Mouse (Mus musculus): Measurements from ENCODE around the gene Sh3gl2. TPM values are rescaled to one million over a fixed set of nuclear protein-coding genes. Genes with fewer than 3 reads are reported as not detected.

Sh3gl2 gene
- total and polyA plus RNA-seq, 3 experiments: not detected

- H3K27ac ChIP-seq (ENCODE audit: insufficient read depth, low read depth): no peak overlapping the region
- no peaks in the 10 kb centered on the region for H3K79me2 ChIP-seq (replicated peaks; ENCODE audit: control insufficient read depth, extremely low read depth, insufficient read depth, poor library complexity, severe bottlenecking)
- DNase-seq (ENCODE audit: extremely low read depth): no peak
- no peak overlapping the region for H3K4me3 ChIP-seq (replicated peaks in 1 of 3; ENCODE audit: low read depth in 2 of 3, low read length in 2 of 3, poor library complexity in 1 of 3)
- no peak for TF ChIP-seq SIN3A (IDR thresholded peaks at IDR 0.05; ENCODE audit: low read length)
- no peak for TF ChIP-seq PAX5 (IDR thresholded peaks at IDR 0.05; ENCODE audit: low read length)
- TF ChIP-seq UBTF (IDR thresholded peaks at IDR 0.05; ENCODE audit: low read depth, low read length): no peak
- no peak for TF ChIP-seq MEF2A (IDR thresholded peaks at IDR 0.05; ENCODE audit: borderline replicate concordance, low read depth, low read length)
- no peak for TF ChIP-seq CHD2 (IDR thresholded peaks at IDR 0.05; ENCODE audit: low read length)
- in situ Hi-C loops (cut with MboI; ENCODE audit: low pct_ligation_motif_present, low pct_unique_long_range_greater_than_20kb, low sequenced_read_pairs): no loop called here
- H3K36me3 ChIP-seq (replicated peaks in 1 of 2; ENCODE audit: control insufficient read depth in 1 of 2, insufficient read depth in 1 of 2, low read length in 1 of 2): no peaks in the 10 kb centered on the region
- no peaks in the 10 kb centered on the region for H3K27me3 ChIP-seq (replicated peaks)
- no peak overlapping the region for H3K9ac ChIP-seq (ENCODE audit: insufficient read depth, low read depth)
- H3K4me2 ChIP-seq (ENCODE audit: insufficient read depth, low read depth, poor library complexity, severe bottlenecking): no peak overlapping the region
- no peaks in the 10 kb centered on the region for H3K4me1 ChIP-seq (ENCODE audit: control insufficient read depth in 1 of 2, insufficient read depth in 2 of 2)
- H3K9me3 ChIP-seq (replicated peaks; ENCODE audit: low read length): peaks cover 47% of the 10 kb centered on the region
- dilution Hi-C loops (cut with MboI; ENCODE audit: extremely low pct_ligation_motif_present, extremely low pct_unique_long_range_greater_than_20kb, low sequenced_read_pairs): no loop called here
Measured at GRCm38 (mm10) chr4:85672290-85672689, 467.4 kb downstream of the Sh3gl2 start.

GRCm38 (mm10) chr4:85677621-85678020 lies 472.7 kb downstream of the Sh3gl2 start:
- Histone ChIP-seq H3K36me3 (replicated peaks in 1 of 2; ENCODE audit: control insufficient read depth in 1 of 2, insufficient read depth in 1 of 2, low read length in 1 of 2) (no peaks in the 10 kb centered on the region), H3K9ac (ENCODE audit: insufficient read depth, low read depth) (no peak overlapping the region), H3K9me3 (replicated peaks; ENCODE audit: low read length) (peaks cover 44% of the 10 kb centered on the region), H3K4me1 (ENCODE audit: control insufficient read depth in 1 of 2, insufficient read depth in 2 of 2) (no peaks in the 10 kb centered on the region), H3K27me3 (replicated peaks) (no peaks in the 10 kb centered on the region), H3K79me2 (replicated peaks; ENCODE audit: control insufficient read depth, extremely low read depth, insufficient read depth, poor library complexity, severe bottlenecking) (no peaks in the 10 kb centered on the region), H3K4me2 (ENCODE audit: insufficient read depth, low read depth, poor library complexity, severe bottlenecking) (no peak overlapping the region), H3K4me3 (replicated peaks in 1 of 3; ENCODE audit: low read depth in 2 of 3, low read length in 2 of 3, poor library complexity in 1 of 3) (no peak overlapping the region), H3K27ac (ENCODE audit: insufficient read depth, low read depth) (no peak overlapping the region)
- DNase-seq (ENCODE audit: extremely low read depth): no peak
- in situ Hi-C loops (cut with MboI; ENCODE audit: low pct_ligation_motif_present, low pct_unique_long_range_greater_than_20kb, low sequenced_read_pairs): no loop called here
- TF ChIP-seq POLR2AphosphoS2 (IDR thresholded peaks at IDR 0.05; ENCODE audit: low read depth, low read length) (no peak), ELF1 (IDR thresholded peaks at IDR 0.05; ENCODE audit: low read depth, low read length) (no peak), TCF12 (IDR thresholded peaks at IDR 0.05; ENCODE audit: low read depth, low read length) (no peak), CHD2 (IDR thresholded peaks at IDR 0.05; ENCODE audit: low read length) (no peak)
- dilution Hi-C loops (cut with MboI; ENCODE audit: extremely low pct_ligation_motif_present, extremely low pct_unique_long_range_greater_than_20kb, low sequenced_read_pairs): no loop called here

GRCm38 (mm10) chr4:85686160-85686559 lies 481.2 kb downstream of the Sh3gl2 start:
- TF ChIP-seq MEF2A (IDR thresholded peaks at IDR 0.05; ENCODE audit: borderline replicate concordance, low read depth, low read length): no peak
- no peak for TF ChIP-seq NRF1 (IDR thresholded peaks at IDR 0.05; ENCODE audit: low read depth, low read length)
- TF ChIP-seq SIN3A (IDR thresholded peaks at IDR 0.05; ENCODE audit: low read length): no peak
- TF ChIP-seq ZMIZ1 (IDR thresholded peaks at IDR 0.05; ENCODE audit: low read depth, low read length): no peak
- TF ChIP-seq POLR2AphosphoS2 (IDR thresholded peaks at IDR 0.05; ENCODE audit: low read depth, low read length): no peak
- TF ChIP-seq RAD21 (IDR thresholded peaks at IDR 0.05; ENCODE audit: low read depth, low read length): no peak
- no peak for TF ChIP-seq UBTF (IDR thresholded peaks at IDR 0.05; ENCODE audit: low read depth, low read length)
- TF ChIP-seq EP300 (IDR thresholded peaks at IDR 0.05; ENCODE audit: low read length): no peak
- no peak for TF ChIP-seq GABPA (IDR thresholded peaks at IDR 0.05; ENCODE audit: insufficient replicate concordance, low read depth, low read length)
- no peak for TF ChIP-seq RCOR1 (conservative IDR thresholded peaks at IDR 0.05; ENCODE audit: low read depth, low read length)
- TF ChIP-seq ZC3H11A (IDR thresholded peaks at IDR 0.05; ENCODE audit: low read depth, low read length): no peak
- no peak for TF ChIP-seq BHLHE40 (IDR thresholded peaks at IDR 0.05; ENCODE audit: low read depth, low read length)
- TF ChIP-seq IRF4 (IDR thresholded peaks at IDR 0.05; ENCODE audit: low read depth, low read length): no peak
- dilution Hi-C loops (cut with MboI; ENCODE audit: extremely low pct_ligation_motif_present, extremely low pct_unique_long_range_greater_than_20kb, low sequenced_read_pairs) (no loop called here), in situ Hi-C loops (cut with MboI; ENCODE audit: low pct_ligation_motif_present, low pct_unique_long_range_greater_than_20kb, low sequenced_read_pairs) (no loop called here)
- Histone ChIP-seq H3K4me2 (ENCODE audit: insufficient read depth, low read depth, poor library complexity, severe bottlenecking) (no peak overlapping the region), H3K9ac (ENCODE audit: insufficient read depth, low read depth) (no peak overlapping the region), H3K36me3 (replicated peaks in 1 of 2; ENCODE audit: control insufficient read depth in 1 of 2, insufficient read depth in 1 of 2, low read length in 1 of 2) (no peaks in the 10 kb centered on the region), H3K79me2 (replicated peaks; ENCODE audit: control insufficient read depth, extremely low read depth, insufficient read depth, poor library complexity, severe bottlenecking) (no peaks in the 10 kb centered on the region), H3K4me3 (replicated peaks in 1 of 3; ENCODE audit: low read depth in 2 of 3, low read length in 2 of 3, poor library complexity in 1 of 3) (no peak overlapping the region), H3K4me1 (ENCODE audit: control insufficient read depth in 1 of 2, insufficient read depth in 2 of 2) (no peaks in the 10 kb centered on the region), H3K9me3 (replicated peaks; ENCODE audit: low read length) (peaks cover 37% of the 10 kb centered on the region), H3K27ac (ENCODE audit: insufficient read depth, low read depth) (no peak overlapping the region), H3K27me3 (replicated peaks) (no peaks in the 10 kb centered on the region)
- no peak for DNase-seq (ENCODE audit: extremely low read depth)
